Mouse (Mus musculus) CH12.LX (cell line): Measurements from ENCODE around the gene Sds.

Experiments
- BHLHE40 ChIP-seq: IDR thresholded peaks from 2 replicates; pipeline ENCODE4 v1.6.1; 2011; ENCODE audit warnings: mild to moderate bottlenecking, low read depth, low read length, improper control_type of control experiment
- CHD2 ChIP-seq: IDR thresholded peaks from 2 replicates; pipeline ENCODE4 v1.6.1; 2011; ENCODE audit warnings: low read length, improper control_type of control experiment
- CTCF ChIP-seq, 2 experiments: IDR thresholded peaks in 1 of 2; conservative IDR thresholded peaks in 1 of 2; 2 replicates each; pipeline ENCODE4 v1.5.1; 2011 to 2012; ENCODE audit warnings: low read depth in 2 of 2, low read length in 2 of 2, improper control_type of control experiment in 1 of 2, inconsistent platforms in 1 of 2, mild to moderate bottlenecking in 1 of 2, moderate library complexity in 1 of 2
- MXI1 ChIP-seq: IDR thresholded peaks from 2 replicates; pipeline ENCODE4 v1.6.1; 2011; ENCODE audit warnings: mild to moderate bottlenecking, low read depth, low read length, improper control_type of control experiment
- POLR2A ChIP-seq: IDR thresholded peaks from 2 replicates; pipeline ENCODE4 v1.6.1; 2011; ENCODE audit warnings: low read depth, mild to moderate bottlenecking, improper control_type of control experiment, low read length
- TCF12 ChIP-seq: IDR thresholded peaks from 2 replicates; pipeline ENCODE4 v1.6.1; 2014; ENCODE audit warnings: low read depth, mild to moderate bottlenecking, inconsistent platforms, low read length, improper control_type of control experiment
- USF1 ChIP-seq: IDR thresholded peaks from 2 replicates; pipeline ENCODE4 v1.6.1; 2014; ENCODE audit warnings: low read depth, mild to moderate bottlenecking, inconsistent platforms, low read length, improper control_type of control experiment

DNA sequence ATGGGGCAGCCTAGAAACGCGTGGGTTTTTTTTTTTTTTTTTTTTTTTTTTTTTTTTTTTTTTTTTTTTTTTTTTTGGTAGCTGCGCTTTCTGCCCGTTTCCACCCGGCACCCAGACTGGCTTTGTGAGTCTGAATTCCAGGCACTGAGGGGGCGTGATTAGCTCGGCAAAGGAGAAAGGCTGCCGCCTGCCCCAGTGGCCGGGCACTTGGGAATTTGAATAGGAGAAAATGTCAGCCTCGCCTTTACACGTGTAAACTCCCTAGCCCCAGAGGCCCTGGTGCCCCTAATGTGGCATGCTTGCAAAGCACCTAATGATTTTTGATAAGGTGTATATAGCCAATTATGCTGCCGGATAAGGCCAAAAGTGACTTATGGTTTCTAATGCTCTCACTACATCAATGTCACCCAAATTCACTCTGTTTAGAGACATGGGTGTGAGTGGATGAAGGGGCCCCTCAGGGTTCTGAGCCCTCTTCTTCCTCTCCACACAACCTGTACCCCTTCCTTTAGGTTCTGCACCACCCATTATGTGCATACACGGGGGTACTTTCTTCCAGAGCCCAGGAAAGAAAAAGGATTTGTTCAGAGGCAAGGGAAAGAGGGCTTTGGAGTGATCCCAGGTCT is 43.1 kb upstream of the Sds start:
- no peak for TF ChIP-seq BHLHE40
- no peak for TF ChIP-seq POLR2A
- TF ChIP-seq USF1, result no peak
- TF ChIP-seq TCF12, result no peak
- no peak for TF ChIP-seq CTCF (conservative IDR thresholded peaks at IDR 0.05 in 1 of 2, IDR thresholded peaks at IDR 0.05 in 1 of 2; ENCODE audit: low read depth in 2 of 2, low read length in 2 of 2)
- no peak for TF ChIP-seq MXI1
- TF ChIP-seq CHD2, result no peak
